8 mouse cellular contexts compared by ENCODE assay signal in the genomic region with DNA sequence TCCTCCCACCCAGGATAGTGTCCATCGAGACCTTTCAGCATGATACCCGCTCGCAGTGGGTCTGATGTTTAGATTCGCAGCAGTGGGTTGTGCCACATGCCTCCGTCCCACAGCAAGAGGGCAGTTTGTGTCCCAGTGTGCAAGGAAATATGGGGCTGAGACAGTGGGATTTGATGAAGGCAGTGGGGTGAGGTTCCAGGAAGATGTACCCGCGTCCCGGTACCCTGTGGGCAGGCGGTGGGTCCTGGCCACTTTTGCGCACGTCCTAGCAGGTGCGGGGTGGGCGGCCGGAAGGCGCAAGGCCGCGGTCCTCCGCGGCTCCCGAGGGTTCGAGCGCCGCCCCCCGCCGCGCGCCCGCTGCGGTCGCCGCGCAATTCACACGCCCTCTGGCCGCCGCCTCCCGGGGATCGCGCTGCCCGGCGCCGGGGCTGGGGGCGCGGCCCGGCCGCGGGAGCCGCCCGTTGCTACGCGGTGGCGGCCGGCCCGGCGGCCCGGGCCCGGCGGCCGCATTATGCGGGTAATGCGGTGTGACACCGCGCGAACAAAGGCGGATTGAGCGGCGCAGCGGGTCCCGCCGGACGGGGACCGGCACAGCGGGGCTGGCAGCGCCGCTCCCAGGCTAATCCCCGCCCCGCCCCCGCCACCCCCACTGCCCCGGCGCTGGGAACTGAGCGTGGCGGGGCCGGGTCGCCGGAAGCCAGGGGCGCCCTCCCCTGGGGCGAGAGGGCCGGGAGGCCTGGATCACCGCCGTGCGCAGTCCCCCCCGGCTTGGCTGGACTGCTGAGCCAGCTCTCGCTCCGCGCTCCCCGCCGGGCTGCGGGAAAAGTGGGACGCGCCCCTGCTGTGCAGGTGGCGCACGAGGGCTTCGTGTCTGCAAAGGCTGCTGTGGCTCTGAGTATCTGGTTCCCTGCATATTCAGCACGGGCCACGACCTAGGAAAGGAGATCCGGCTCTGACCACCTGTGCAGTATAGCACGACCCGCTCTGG. TPM values are rescaled to one million over a fixed set of nuclear protein-coding genes. Genes with fewer than 3 reads are reported as not detected.
A peak's percentile ranks its signal among the peaks of the same experiment; 100 is the strongest.
DNase-seq lines count a peak whose midpoint lies in the region; ATAC-seq and TF ChIP-seq lines count a peak whose summit lies in the region.

No protein-coding gene starts in this region.

- H3K9ac ChIP-seq in midbrain, postnatal 0 days (replicated peaks; ENCODE audit: low read length, poor library complexity, severe bottlenecking) = peak overlapping the region; percentile 83

- H3K36me3 ChIP-seq in midbrain, postnatal 0 days (ENCODE audit: insufficient read depth, low read length) = no peaks in the 10 kb centered on the region

- H3K27ac ChIP-seq in left cerebral cortex, adult 2 months = peak overlapping the region; percentile 53
- peak overlapping the region; percentile 80 for H3K27ac ChIP-seq in midbrain, postnatal 0 days (ENCODE audit: low read depth, low read length)

- intact Hi-C loops in left cerebral cortex, adult 2 months (cut with DNase I) = no loop called here

- ATAC-seq in common myeloid progenitor, adult 5-6 weeks (replicated peaks; ENCODE audit: low read depth, poor library complexity, severe bottlenecking) = 0 out of 2 replicates have a peak, but pooled peaks have one; percentile 22
- ATAC-seq in midbrain, postnatal 0 days (ENCODE audit: low FRiP score) = peak; percentile 39; the same call in 1 of the 2 replicates

- H3K4me2 ChIP-seq in midbrain, postnatal 0 days (ENCODE audit: low read depth, low read length, poor library complexity, severe bottlenecking) = peak overlapping the region; percentile 96

- peaks cover 5% of the 10 kb centered on the region; the same call in 1 of the 2 replicates for H3K4me1 ChIP-seq in midbrain, postnatal 0 days (ENCODE audit: insufficient read depth, low read length)

- peak in 1 of 2 experiments; percentile 35 for DNase-seq in left cerebral cortex, adult 2 months (ENCODE audit: extremely low spot score in 1 of 2, low spot score in 2 of 2)
- DNase-seq in left cerebral cortex, adult 8-10 months (ENCODE audit: low spot score in 2 of 2) = no peak
- peak; percentile 36 for DNase-seq in forelimb bud, embryonic 11.5 days (ENCODE audit: low read depth, low spot score)
- peak; percentile 43 to 52 for DNase-seq in kidney, postnatal 4 days
- DNase-seq in midbrain, postnatal 0 days (ENCODE audit: low spot score) = peak; percentile 58
- DNase-seq in urinary bladder, postnatal 25 days (ENCODE audit: low spot score) = no peak
- no peak for DNase-seq in urinary bladder, adult 2 months (ENCODE audit: low spot score)

- TF ChIP-seq CTCF in left cerebral cortex, adult 2 months (IDR thresholded peaks at IDR 0.05) = no peak; the same call in 1 of the 2 replicates
- peak; percentile 22; the same call in 1 of the 2 replicates for TF ChIP-seq CTCF in midbrain, postnatal 0 days (IDR thresholded peaks at IDR 0.05)

- WGBS in midbrain, postnatal 0 days = under 1% methylated on average over 72 of the region's 107 CpGs

- peak overlapping the region; percentile 54 for H3K4me3 ChIP-seq in left cerebral cortex, adult 2 months
- peak overlapping the region; percentile 48 for H3K4me3 ChIP-seq in midbrain, postnatal 0 days (ENCODE audit: low read depth, low read length)

- no peaks in the 10 kb centered on the region for H3K9me3 ChIP-seq in midbrain, postnatal 0 days (ENCODE audit: low read length)

- H3K27me3 ChIP-seq in midbrain, postnatal 0 days (ENCODE audit: insufficient read depth, low read length) = no peaks in the 10 kb centered on the region

RNA-seq across cellular contexts. Expression of gene Wnt3, which starts 36.0 kb away (rescaled TPM):
- total RNA-seq in left cerebral cortex, adult 2 months (2021) = 1 to 10 TPM; 1.2 TPM
- total RNA-seq in left cerebral cortex, adult 8-10 months (2022) = 1 to 10 TPM; 1.3 to 2.6 (median 1.9) TPM
- not detected in 2 replicates for total RNA-seq in common myeloid progenitor, adult 5-6 weeks (2017)
- 12.5 and 13.2 TPM in 2 replicates for total RNA-seq in midbrain, postnatal 0 days (2014; rRNA removed)
- polyA plus RNA-seq in midbrain, postnatal 0 days (2015; fragmentation: Nextera tagmentation; extraction: Ambion mirVana) = 11.6 and 11.7 TPM in 2 replicates
- not detected in 2 replicates for polyA plus RNA-seq in urinary bladder, adult 2 months (2012; rRNA removed)

Comparison
In these comparisons a context has a peak if more than half of its experiments do, and no peak if none do; other contexts are left out.
1. DNase-seq: peak in forelimb bud, embryonic 11.5 days (single experiment), kidney, postnatal 4 days (2 of 2) and midbrain, postnatal 0 days (single experiment); none in left cerebral cortex, adult 8-10 months (0 of 2), urinary bladder, postnatal 25 days (single experiment) and urinary bladder, adult 2 months (single experiment).